In genomic region chr7:128417226-128417929, GRCm38 (mm10) we compare ENCODE assay signal across 8 mouse cellular contexts. TPM values are rescaled to one million over a fixed set of nuclear protein-coding genes. Genes with fewer than 3 reads are reported as not detected.
A peak's percentile ranks its signal among the peaks of the same experiment; 100 is the strongest.
DNase-seq lines count a peak whose midpoint lies in the region; ATAC-seq lines count a peak whose summit lies in the region.

No protein-coding gene starts in this region.

- no peak overlapping the region for H3K27ac ChIP-seq in hindbrain, embryonic 12.5 days

- H3K9me3 ChIP-seq in hindbrain, embryonic 12.5 days (replicated peaks): no peaks in the 10 kb centered on the region

- H3K4me3 ChIP-seq in hindbrain, embryonic 12.5 days: peak overlapping the region; percentile 72

- peak overlapping the region; percentile 92 for H3K4me2 ChIP-seq in hindbrain, embryonic 12.5 days (replicated peaks)

- intact Hi-C loops in gastrocnemius, postnatal 14 days (cut with DNase I; ENCODE audit: low total_unique reads): no loop called here

- peak; percentile 39; the same call in 1 of the 2 replicates for ATAC-seq in hindbrain, embryonic 12.5 days (ENCODE audit: low FRiP score)

- peak; percentile 5 for DNase-seq in cerebellum, adult 8-10 months
- no peak for DNase-seq in cerebellum, postnatal 25 days
- peak; percentile 40 to 72 for DNase-seq in spleen, postnatal 4 days (ENCODE audit: low spot score in 2 of 2)
- DNase-seq in spleen, postnatal 14 days (ENCODE audit: low spot score in 2 of 2): no peak
- DNase-seq in lung, postnatal 36 days: peak; percentile 37
- peak; percentile 64 for DNase-seq in thymus, postnatal 4 days
- DNase-seq in gastrocnemius, postnatal 14 days: no peak

- peaks cover 77% of the 10 kb centered on the region for H3K27me3 ChIP-seq in hindbrain, embryonic 12.5 days

- peak overlapping the region; percentile 76 for H3K9ac ChIP-seq in hindbrain, embryonic 12.5 days

- no peaks in the 10 kb centered on the region for H3K36me3 ChIP-seq in hindbrain, embryonic 12.5 days

- H3K4me1 ChIP-seq in hindbrain, embryonic 12.5 days: peaks cover 22% of the 10 kb centered on the region

- WGBS in hindbrain, embryonic 12.5 days: 3% methylated on average over 32 of the region's 32 CpGs

RNA-seq across cellular contexts. Expression of gene Rgs10, which starts 1.2 kb away (rescaled TPM):
- 13.5 and 16.7 TPM in 2 replicates for polyA plus RNA-seq in hindbrain, embryonic 12.5 days (2016; fragmentation: Nextera tagmentation; extraction: Ambion mirVana)
- 1 to 10 TPM; 5.4 to 6.1 TPM for total RNA-seq in gastrocnemius, postnatal 14 days (2021)

RNA-seq across cellular contexts. Expression of gene Tial1, which starts 44.1 kb away (rescaled TPM):
- 35.3 and 38.3 TPM in 2 replicates for polyA plus RNA-seq in hindbrain, embryonic 12.5 days (2016; fragmentation: Nextera tagmentation; extraction: Ambion mirVana)
- 10 to 100 TPM; 39.8 to 41.5 TPM for total RNA-seq in gastrocnemius, postnatal 14 days (2021)

Comparison
In these comparisons a context has a peak if more than half of its experiments do, and no peak if none do; other contexts are left out.
1. DNase-seq: peak in cerebellum, adult 8-10 months (single experiment), spleen, postnatal 4 days (2 of 2), lung, postnatal 36 days (single experiment) and thymus, postnatal 4 days (single experiment); none in cerebellum, postnatal 25 days (0 of 2), spleen, postnatal 14 days (0 of 2) and gastrocnemius, postnatal 14 days (single experiment).